Mouse (Mus musculus): Measurements from ENCODE around the gene Pitpnc1.

Gene Pitpnc1

GRCm38 (mm10) chr11:107222531-107223168 lies 247.8 kb downstream of the Pitpnc1 start:
- no peak for DNase-seq

- no peak for DNase-seq
Measured at GRCm38 (mm10) chr11:107215111-107215510, 255.4 kb downstream of the Pitpnc1 start.

- no peak for DNase-seq
Measured at GRCm38 (mm10) chr11:107213745-107214144, 256.8 kb downstream of the Pitpnc1 start.

GRCm38 (mm10) chr11:107209818-107210217 lies 260.7 kb downstream of the Pitpnc1 start:
- DNase-seq: no peak

GRCm38 (mm10) chr11:107201773-107202172 lies 268.7 kb downstream of the Pitpnc1 start:
- DNase-seq: no peak

GRCm38 (mm10) chr11:107199281-107199680 lies 271.2 kb downstream of the Pitpnc1 start:
- DNase-seq: no peak

GRCm38 (mm10) chr11:107195334-107195733 lies 275.2 kb downstream of the Pitpnc1 start:
- no peak for DNase-seq

GRCm38 (mm10) chr11:107190376-107190775 lies 280.1 kb downstream of the Pitpnc1 start:
- no peak for DNase-seq

GRCm38 (mm10) chr11:107188565-107189552 lies 281.6 kb downstream of the Pitpnc1 start, which contains the start of gene Nol11:
Gene Nol11 (minus strand): TSS chr11:107189381.
- peak; percentile 98 for DNase-seq

GRCm38 (mm10) chr11:107183777-107184176 lies 286.7 kb downstream of the Pitpnc1 start:
- DNase-seq: no peak

- DNase-seq: no peak
Measured at GRCm38 (mm10) chr11:107161215-107161614, 309.3 kb downstream of the Pitpnc1 start.

- DNase-seq: no peak
Measured at GRCm38 (mm10) chr11:107159034-107159433, 311.5 kb downstream of the Pitpnc1 start.

Measured in right cerebral cortex, postnatal 14 days (tissue).